Mouse (Mus musculus): ENCODE data around the gene Prr7. TPM values are rescaled to one million over a fixed set of nuclear protein-coding genes. Genes with fewer than 3 reads are reported as not detected.
A peak's percentile ranks its signal among the peaks of the same experiment; 100 is the strongest.

Gene Prr7
- polyA plus RNA-seq, 1 experiment from 2014 or later = 5.6 TPM

- H3K27me3 ChIP-seq (ENCODE audit: control insufficient read depth, insufficient read depth, low read depth, low read length) = no peaks in the 10 kb centered on the region
- peak overlapping the region; percentile 86 for H3K27ac ChIP-seq (ENCODE audit: low read length)
- WGBS = under 1% methylated on average over 77 of the region's 103 CpGs
- peak; percentile 50 for ATAC-seq
- H3K36me3 ChIP-seq (ENCODE audit: control insufficient read depth, insufficient read depth, low read length) = peaks cover 24% of the 10 kb centered on the region
- H3K4me3 ChIP-seq (ENCODE audit: low read depth, low read length) = peak overlapping the region; percentile 49
- H3K4me2 ChIP-seq (ENCODE audit: low read length) = peak overlapping the region; percentile 99
- H3K9ac ChIP-seq (ENCODE audit: low read depth, low read length) = peak overlapping the region; percentile 79
- H3K9me3 ChIP-seq (replicated peaks; ENCODE audit: control insufficient read depth, low read length, poor library complexity, severe bottlenecking) = no peaks in the 10 kb centered on the region
- peaks cover 66% of the 10 kb centered on the region for H3K4me1 ChIP-seq (ENCODE audit: control insufficient read depth, insufficient read depth, low read length)
These were observed 8.3 kb downstream of the Prr7 start for GRCm38 (mm10) chr13:55472132-55473022.

DNA sequence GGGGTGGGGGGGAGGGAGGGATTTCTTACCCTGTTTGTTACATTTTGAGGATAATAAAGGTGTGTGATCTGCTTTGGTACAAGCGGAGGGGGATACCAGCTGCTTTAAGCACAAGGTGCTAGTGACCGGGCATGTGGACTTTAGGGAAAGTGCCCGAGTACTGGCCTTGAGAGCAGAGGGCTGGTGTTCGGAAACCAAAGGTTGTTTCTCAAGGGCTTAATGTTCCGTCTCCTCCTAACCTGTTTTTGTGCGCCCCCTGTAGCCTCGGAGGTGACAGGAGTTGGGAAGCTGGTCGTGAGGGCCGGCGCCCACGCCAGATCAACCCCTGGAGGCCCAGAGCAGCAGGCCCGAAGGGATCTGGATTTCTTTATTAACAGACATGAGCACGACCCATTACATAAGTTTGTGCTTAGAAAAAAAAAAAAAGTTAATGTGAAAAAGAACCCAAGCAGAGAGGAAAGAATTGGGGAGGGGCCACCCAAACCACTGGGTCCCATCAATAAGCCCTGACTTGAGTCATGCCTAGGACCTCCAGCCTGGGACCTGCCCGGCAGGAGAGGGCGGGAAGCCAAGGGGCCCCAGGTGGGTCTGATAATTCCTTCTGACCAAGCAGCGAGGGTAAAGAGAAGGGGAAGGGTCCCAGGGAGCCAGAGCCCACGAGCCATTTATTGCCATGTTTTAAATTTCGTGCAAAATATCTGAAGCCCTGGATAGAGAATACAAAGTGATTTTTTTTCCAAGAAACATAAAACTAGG, 9.2 kb downstream of the Prr7 start:
- H3K27ac ChIP-seq (ENCODE audit: low read length) = peak overlapping the region; percentile 86
- H3K4me1 ChIP-seq (ENCODE audit: control insufficient read depth, insufficient read depth, low read length) = peaks cover 63% of the 10 kb centered on the region
- peak overlapping the region; percentile 99 for H3K4me2 ChIP-seq (ENCODE audit: low read length)
- H3K36me3 ChIP-seq (ENCODE audit: control insufficient read depth, insufficient read depth, low read length) = peaks cover 28% of the 10 kb centered on the region
- H3K9ac ChIP-seq (ENCODE audit: low read depth, low read length) = peak overlapping the region; percentile 79
- no peaks in the 10 kb centered on the region for H3K27me3 ChIP-seq (ENCODE audit: control insufficient read depth, insufficient read depth, low read depth, low read length)
- WGBS = 15% methylated on average over 18 of the region's 18 CpGs
- peak overlapping the region; percentile 49 for H3K4me3 ChIP-seq (ENCODE audit: low read depth, low read length)
- no peaks in the 10 kb centered on the region for H3K9me3 ChIP-seq (replicated peaks; ENCODE audit: control insufficient read depth, low read length, poor library complexity, severe bottlenecking)
- ATAC-seq = no peak

DNA sequence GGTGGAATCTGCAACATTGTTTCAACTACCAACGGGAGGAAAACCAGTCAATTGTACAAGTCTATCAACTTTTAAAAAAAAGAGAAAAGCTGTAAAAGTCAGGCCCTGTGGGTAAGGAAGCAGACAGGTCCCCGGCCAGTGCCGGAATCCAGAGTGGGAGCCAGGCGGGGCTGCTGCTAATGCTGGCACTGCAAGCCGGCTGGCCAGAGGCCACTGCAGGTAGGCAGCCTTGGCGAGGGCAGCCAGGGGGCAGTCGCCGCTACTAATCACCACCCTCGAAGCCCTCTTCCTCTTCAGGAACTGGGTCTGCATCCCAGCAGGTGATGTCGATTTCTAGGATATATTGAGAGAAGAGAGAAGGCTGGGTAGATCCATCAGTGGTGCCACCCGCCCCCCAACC, 9.9 kb downstream of the Prr7 start:
- no peak for ATAC-seq
- no peak overlapping the region for H3K4me3 ChIP-seq (ENCODE audit: low read depth, low read length)
- 47% methylated on average over 11 of the region's 11 CpGs for WGBS
- H3K36me3 ChIP-seq (ENCODE audit: control insufficient read depth, insufficient read depth, low read length) = peaks cover 28% of the 10 kb centered on the region
- H3K27me3 ChIP-seq (ENCODE audit: control insufficient read depth, insufficient read depth, low read depth, low read length) = no peaks in the 10 kb centered on the region
- H3K9ac ChIP-seq (ENCODE audit: low read depth, low read length) = no peak overlapping the region
- H3K27ac ChIP-seq (ENCODE audit: low read length) = peak overlapping the region; percentile 74
- H3K4me2 ChIP-seq (ENCODE audit: low read length) = no peak overlapping the region
- H3K4me1 ChIP-seq (ENCODE audit: control insufficient read depth, insufficient read depth, low read length) = peaks cover 59% of the 10 kb centered on the region
- H3K9me3 ChIP-seq (replicated peaks; ENCODE audit: control insufficient read depth, low read length, poor library complexity, severe bottlenecking) = no peaks in the 10 kb centered on the region

- H3K27ac ChIP-seq (ENCODE audit: low read length) = peak overlapping the region; percentile 74
- no peak for ATAC-seq
- no peaks in the 10 kb centered on the region for H3K27me3 ChIP-seq (ENCODE audit: control insufficient read depth, insufficient read depth, low read depth, low read length)
- H3K4me2 ChIP-seq (ENCODE audit: low read length) = 0 out of 2 replicates have a peak overlapping the region, but pooled peaks have one; percentile 1
- WGBS = 4% methylated on average over 5 of the region's 5 CpGs
- peaks cover 31% of the 10 kb centered on the region for H3K36me3 ChIP-seq (ENCODE audit: control insufficient read depth, insufficient read depth, low read length)
- no peak overlapping the region for H3K4me3 ChIP-seq (ENCODE audit: low read depth, low read length)
- H3K9ac ChIP-seq (ENCODE audit: low read depth, low read length) = peak overlapping the region; percentile 15; the same call in 1 of the 2 replicates
- no peaks in the 10 kb centered on the region for H3K9me3 ChIP-seq (replicated peaks; ENCODE audit: control insufficient read depth, low read length, poor library complexity, severe bottlenecking)
- peaks cover 53% of the 10 kb centered on the region for H3K4me1 ChIP-seq (ENCODE audit: control insufficient read depth, insufficient read depth, low read length)
These were observed 10.6 kb downstream of the Prr7 start for GRCm38 (mm10) chr13:55474621-55475069.

DNA sequence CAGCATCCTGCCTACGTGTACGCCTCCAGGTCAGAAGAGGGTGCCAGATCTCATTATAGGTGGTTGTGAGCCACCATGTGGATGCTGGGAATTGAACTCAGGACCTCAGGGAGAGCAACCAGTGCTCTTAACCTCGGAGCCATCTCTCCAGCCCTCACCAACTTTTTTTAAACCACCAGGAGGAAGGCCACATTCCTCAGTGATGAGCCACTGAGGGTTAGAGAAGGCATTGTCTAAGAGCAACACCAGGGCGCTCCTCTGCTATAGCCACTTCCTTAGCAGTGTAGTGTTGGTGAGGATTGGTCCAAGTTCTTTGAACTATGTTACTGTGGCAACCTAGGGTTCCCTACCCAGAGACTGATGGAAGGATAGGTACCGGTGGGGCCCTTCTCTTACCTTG, 11.7 kb downstream of the Prr7 start:
- Histone ChIP-seq H3K27me3 (ENCODE audit: control insufficient read depth, insufficient read depth, low read depth, low read length) (no peaks in the 10 kb centered on the region), H3K36me3 (ENCODE audit: control insufficient read depth, insufficient read depth, low read length) (peaks cover 41% of the 10 kb centered on the region), H3K4me3 (ENCODE audit: low read depth, low read length) (no peak overlapping the region), H3K9me3 (replicated peaks; ENCODE audit: control insufficient read depth, low read length, poor library complexity, severe bottlenecking) (no peaks in the 10 kb centered on the region), H3K27ac (ENCODE audit: low read length) (no peak overlapping the region; the same call in 1 of the 2 replicates), H3K4me1 (ENCODE audit: control insufficient read depth, insufficient read depth, low read length) (peaks cover 43% of the 10 kb centered on the region), H3K9ac (ENCODE audit: low read depth, low read length) (no peak overlapping the region), H3K4me2 (ENCODE audit: low read length) (no peak overlapping the region)
- ATAC-seq = no peak
- WGBS = 85% methylated on average over 5 of the region's 5 CpGs

- H3K36me3 ChIP-seq (ENCODE audit: control insufficient read depth, insufficient read depth, low read length) = peaks cover 46% of the 10 kb centered on the region
- no peak overlapping the region for H3K4me3 ChIP-seq (ENCODE audit: low read depth, low read length)
- no peaks in the 10 kb centered on the region for H3K27me3 ChIP-seq (ENCODE audit: control insufficient read depth, insufficient read depth, low read depth, low read length)
- H3K27ac ChIP-seq (ENCODE audit: low read length) = no peak overlapping the region
- H3K4me1 ChIP-seq (ENCODE audit: control insufficient read depth, insufficient read depth, low read length) = peaks cover 38% of the 10 kb centered on the region
- no peak for ATAC-seq
- H3K4me2 ChIP-seq (ENCODE audit: low read length) = no peak overlapping the region
- WGBS = 99% methylated on average over 7 of the region's 8 CpGs
- no peak overlapping the region for H3K9ac ChIP-seq (ENCODE audit: low read depth, low read length)
- no peaks in the 10 kb centered on the region for H3K9me3 ChIP-seq (replicated peaks; ENCODE audit: control insufficient read depth, low read length, poor library complexity, severe bottlenecking)
These were observed 12.2 kb downstream of the Prr7 start for GRCm38 (mm10) chr13:55476256-55476655.

GRCm38 (mm10) chr13:55477492-55477891, 13.4 kb downstream of the Prr7 start:
- peaks cover 58% of the 10 kb centered on the region for H3K36me3 ChIP-seq (ENCODE audit: control insufficient read depth, insufficient read depth, low read length)
- no peaks in the 10 kb centered on the region for H3K9me3 ChIP-seq (replicated peaks; ENCODE audit: control insufficient read depth, low read length, poor library complexity, severe bottlenecking)
- H3K27ac ChIP-seq (ENCODE audit: low read length) = peak overlapping the region; percentile 19; the same call in 1 of the 2 replicates
- no peak overlapping the region for H3K9ac ChIP-seq (ENCODE audit: low read depth, low read length)
- ATAC-seq = no peak
- H3K4me3 ChIP-seq (ENCODE audit: low read depth, low read length) = no peak overlapping the region
- H3K4me1 ChIP-seq (ENCODE audit: control insufficient read depth, insufficient read depth, low read length) = peaks cover 32% of the 10 kb centered on the region
- 72% methylated on average over 16 of the region's 16 CpGs for WGBS
- H3K27me3 ChIP-seq (ENCODE audit: control insufficient read depth, insufficient read depth, low read depth, low read length) = no peaks in the 10 kb centered on the region
- H3K4me2 ChIP-seq (ENCODE audit: low read length) = no peak overlapping the region

DNA sequence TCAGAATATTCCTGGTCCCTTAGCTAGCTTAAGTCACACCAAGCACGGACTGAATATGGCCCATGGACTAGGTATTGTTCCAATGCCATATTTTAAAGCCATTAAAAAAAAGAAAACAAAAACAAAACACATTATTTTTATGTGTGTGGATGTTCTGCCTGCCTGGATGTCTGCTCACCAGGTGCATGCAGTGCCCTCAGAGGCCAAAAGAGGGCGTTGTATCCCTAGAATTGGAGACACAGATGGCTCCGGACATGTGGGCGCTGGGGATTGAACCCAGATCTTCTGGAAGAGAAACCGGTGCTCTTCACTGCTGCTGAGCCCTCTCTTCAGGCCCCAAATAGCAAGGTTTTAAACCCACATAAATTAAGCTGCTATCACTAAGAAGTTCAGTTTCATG, 14.0 kb downstream of the Prr7 start:
- Histone ChIP-seq H3K27ac (ENCODE audit: low read length) (no peak overlapping the region), H3K9me3 (replicated peaks; ENCODE audit: control insufficient read depth, low read length, poor library complexity, severe bottlenecking) (no peaks in the 10 kb centered on the region), H3K36me3 (ENCODE audit: control insufficient read depth, insufficient read depth, low read length) (peaks cover 59% of the 10 kb centered on the region), H3K4me1 (ENCODE audit: control insufficient read depth, insufficient read depth, low read length) (peaks cover 32% of the 10 kb centered on the region), H3K4me3 (ENCODE audit: low read depth, low read length) (no peak overlapping the region), H3K27me3 (ENCODE audit: control insufficient read depth, insufficient read depth, low read depth, low read length) (no peaks in the 10 kb centered on the region), H3K4me2 (ENCODE audit: low read length) (no peak overlapping the region), H3K9ac (ENCODE audit: low read depth, low read length) (no peak overlapping the region)
- no peak for ATAC-seq
- 46% methylated on average over 5 of the region's 5 CpGs for WGBS

- Histone ChIP-seq H3K27ac (ENCODE audit: low read length) (no peak overlapping the region), H3K9me3 (replicated peaks; ENCODE audit: control insufficient read depth, low read length, poor library complexity, severe bottlenecking) (no peaks in the 10 kb centered on the region), H3K36me3 (ENCODE audit: control insufficient read depth, insufficient read depth, low read length) (peaks cover 59% of the 10 kb centered on the region), H3K4me2 (ENCODE audit: low read length) (no peak overlapping the region), H3K9ac (ENCODE audit: low read depth, low read length) (no peak overlapping the region), H3K4me1 (ENCODE audit: control insufficient read depth, insufficient read depth, low read length) (peaks cover 29% of the 10 kb centered on the region), H3K4me3 (ENCODE audit: low read depth, low read length) (no peak overlapping the region), H3K27me3 (ENCODE audit: control insufficient read depth, insufficient read depth, low read depth, low read length) (no peaks in the 10 kb centered on the region)
- 88% methylated on average over 7 of the region's 7 CpGs for WGBS
- no peak for ATAC-seq
These were observed 14.9 kb downstream of the Prr7 start for GRCm38 (mm10) chr13:55479008-55479407.

Data from midbrain, embryonic 16.5 days (tissue).